Mouse (Mus musculus) lung, adult 2 months (tissue): ENCODE measurements around the gene Tcf7l1.

Experiments
- CTCF ChIP-seq: fragments of 200-500 bp; IDR thresholded peaks from 2 replicates; pipeline ENCODE4 v1.5.1; 2011; ENCODE audit warnings: mild to moderate bottlenecking, low read length, control low read depth; ENCODE audit not compliant: insufficient read depth
- POLR2A ChIP-seq: fragments of 200-500 bp; IDR thresholded peaks from 2 replicates; pipeline ENCODE4 v1.6.1; 2011; ENCODE audit warnings: low read depth, mild to moderate bottlenecking, control low read depth, low read length, borderline replicate concordance; ENCODE audit errors: extremely low read depth

DNA sequence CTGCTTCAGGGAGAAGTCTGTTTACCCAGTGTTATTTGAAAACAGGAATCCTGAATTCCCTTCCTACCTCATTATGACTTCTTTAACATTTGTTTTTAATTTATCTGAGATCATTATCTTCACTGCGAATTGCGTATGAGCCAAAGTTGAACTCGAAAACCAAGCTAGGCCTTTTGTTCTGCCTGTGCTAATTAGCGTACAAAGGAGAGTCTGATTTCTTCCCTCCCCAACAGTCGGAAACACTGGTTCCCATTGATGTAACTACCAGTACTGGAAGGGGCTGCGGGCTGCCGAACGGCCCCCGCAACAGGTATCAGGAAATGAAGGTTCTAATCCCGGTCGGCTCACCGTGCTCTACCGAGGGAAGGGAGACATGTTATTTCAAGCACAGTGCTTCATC lies 19.7 kb downstream of the Tcf7l1 start:
- TF ChIP-seq POLR2A (no peak), CTCF (no peak)
